Mouse (Mus musculus) ES-E14 (cell line): Measurements from ENCODE around the gene Mcm3ap.

Experiments
- HCFC1 ChIP-seq: IDR thresholded peaks from 2 replicates; pipeline ENCODE4 v1.6.1; 2012; ENCODE audit warnings: low read length, inconsistent platforms, borderline replicate concordance; ENCODE audit not compliant: insufficient read depth
- ZNF384 ChIP-seq: IDR thresholded peaks from 2 replicates; pipeline ENCODE4 v1.6.1; 2012; ENCODE audit warnings: low read depth, low read length, inconsistent platforms

- TF ChIP-seq HCFC1: no peak
- TF ChIP-seq ZNF384: no peak
Observed at GRCm38 (mm10) chr10:76433925-76434324, 34.8 kb upstream of the Mcm3ap start.
